Mouse (Mus musculus) myocyte (in vitro differentiated cells): ENCODE data around the gene Fam213a.

Experiments used
- CEBPB ChIP-seq: IDR thresholded peaks from 2 replicates; pipeline ENCODE4 v1.6.1; 2011; ENCODE audit warnings: mild to moderate bottlenecking, moderate library complexity; ENCODE audit not compliant: poor library complexity, insufficient read depth, severe bottlenecking
- MAX ChIP-seq: IDR thresholded peaks from one replicate; pipeline ENCODE4 v1.6.1; 2011; ENCODE audit warnings: low read depth, mild to moderate bottlenecking, control low read depth
- MYOD1 ChIP-seq, 3 experiments: IDR thresholded peaks; one replicate each; pipeline ENCODE4 v1.6.1; 2011; ENCODE audit warnings: control low read depth in 2 of 3, low read depth in 2 of 3, mild to moderate bottlenecking in 2 of 3, moderate library complexity in 1 of 3; ENCODE audit not compliant: insufficient read length in 2 of 3, control insufficient read depth in 1 of 3
- MYOG ChIP-seq, 3 experiments: IDR thresholded peaks; one replicate each; pipeline ENCODE4 v1.6.1; 2011; ENCODE audit warnings: control low read depth in 2 of 3, low read depth in 2 of 3, mild to moderate bottlenecking in 2 of 3; ENCODE audit not compliant: insufficient read length in 2 of 3, control insufficient read depth in 1 of 3, insufficient read depth in 1 of 3
- POLR2A ChIP-seq: IDR thresholded peaks from one replicate; pipeline ENCODE4 v1.6.1; 2011; ENCODE audit warnings: low read depth, mild to moderate bottlenecking, control low read depth, moderate library complexity; ENCODE audit not compliant: insufficient read length
- POLR2AphosphoS2 ChIP-seq: IDR thresholded peaks from one replicate; pipeline ENCODE4 v1.6.1; 2011; ENCODE audit warnings: low read depth, control low read depth; ENCODE audit not compliant: insufficient read length
- SRF ChIP-seq: IDR thresholded peaks from one replicate; pipeline ENCODE4 v1.6.1; 2011; ENCODE audit warnings: low read depth; ENCODE audit not compliant: control insufficient read depth, insufficient read length

GRCm38 (mm10) chr14:40988780-40989179 is 24.8 kb downstream of the Fam213a start:
- TF ChIP-seq POLR2A = no peak
- no peak for TF ChIP-seq MYOD1 (IDR thresholded peaks at IDR 0.05; ENCODE audit: control insufficient read depth in 1 of 3, insufficient read length in 2 of 3, low read depth in 2 of 3)
- TF ChIP-seq CEBPB = no peak
- no peak for TF ChIP-seq SRF
- TF ChIP-seq POLR2AphosphoS2 = no peak
- no peak for TF ChIP-seq MYOG (IDR thresholded peaks at IDR 0.05; ENCODE audit: control insufficient read depth in 1 of 3, insufficient read depth in 1 of 3, insufficient read length in 2 of 3, low read depth in 2 of 3)
- no peak for TF ChIP-seq MAX
